Mouse (Mus musculus) MEL (cell line): ENCODE measurements around the gene Defb7. TPM values are rescaled to one million over a fixed set of nuclear protein-coding genes. Genes with fewer than 3 reads are reported as not detected.

ENCODE experiments used
- DNase-seq: peaks from one replicate; pipeline ENCODE4 v3.0.0; 2011; ENCODE audit warnings: low read depth, low spot score
- H3K27ac ChIP-seq: 2 replicates; pipeline ENCODE4 v1.5.1; 2012; ENCODE audit warnings: low read depth, mild to moderate bottlenecking, control low read depth, low read length, moderate library complexity; ENCODE audit not compliant: control insufficient read depth
- H3K27me3 ChIP-seq, 2 experiments: fragments of 150-350 bp in 1 of 2; sonication (generic) in 1 of 2; 2 replicates each; pipeline ENCODE4 v1.6.1; 2012; ENCODE audit warnings: low read length in 2 of 2, mild to moderate bottlenecking in 2 of 2, improper control_type of control experiment in 1 of 2, moderate library complexity in 1 of 2; ENCODE audit not compliant: insufficient read depth in 2 of 2, control insufficient read depth in 1 of 2
- H3K36me3 ChIP-seq, 2 experiments: 2 replicates each; pipeline ENCODE4 v1.6.1; 2012 to 2014; ENCODE audit warnings: low read length in 2 of 2, improper control_type of control experiment in 1 of 2, inconsistent platforms in 1 of 2, mild to moderate bottlenecking in 1 of 2; ENCODE audit not compliant: insufficient read depth in 2 of 2, control insufficient read depth in 1 of 2
- H3K4me1 ChIP-seq, 2 experiments: fragments of 150-350 bp in 1 of 2; sonication (generic) in 1 of 2; 2 replicates each; pipeline ENCODE4 v1.6.1; 2012; ENCODE audit warnings: low read length in 2 of 2, improper control_type of control experiment in 1 of 2, mild to moderate bottlenecking in 1 of 2; ENCODE audit not compliant: insufficient read depth in 2 of 2, control insufficient read depth in 1 of 2
- H3K4me3 ChIP-seq, 2 experiments: fragments of 150-350 bp in 1 of 2; sonication (generic) in 1 of 2; 2 replicates each; pipeline ENCODE4 v1.5.1; 2012; ENCODE audit warnings: low read depth in 2 of 2, low read length in 2 of 2, mild to moderate bottlenecking in 2 of 2, moderate library complexity in 2 of 2, control low read depth in 1 of 2, improper control_type of control experiment in 1 of 2; ENCODE audit not compliant: control insufficient read depth in 1 of 2, insufficient read depth in 1 of 2
- H3K79me2 ChIP-seq: 2 replicates; pipeline ENCODE4 v1.6.1; 2012; ENCODE audit warnings: mild to moderate bottlenecking, low read length, moderate library complexity; ENCODE audit not compliant: control insufficient read depth, poor library complexity, insufficient read depth
- H3K9ac ChIP-seq: 2 replicates; pipeline ENCODE4 v1.6.1; 2012; ENCODE audit warnings: low read depth, mild to moderate bottlenecking, control low read depth, low read length, moderate library complexity; ENCODE audit not compliant: control insufficient read depth, poor library complexity, severe bottlenecking
- H3K9me3 ChIP-seq: fragments of 150-350 bp; sonication (generic); replicated peaks from 2 replicates; pipeline ENCODE4 v1.6.1; 2012; ENCODE audit warnings: mild to moderate bottlenecking, low read length, improper control_type of control experiment, moderate library complexity; ENCODE audit not compliant: insufficient read depth
- CHD2 ChIP-seq: IDR thresholded peaks from 2 replicates; pipeline ENCODE4 v1.6.1; 2011; ENCODE audit warnings: low read length, improper control_type of control experiment
- CTCF ChIP-seq, 3 experiments: IDR thresholded peaks in 2 of 3; conservative IDR thresholded peaks in 1 of 3; 2 replicates each; pipeline ENCODE4 v1.5.1; 2011 to 2012; ENCODE audit warnings: low read length in 3 of 3, low read depth in 2 of 3, mild to moderate bottlenecking in 2 of 3, improper control_type of control experiment in 1 of 3, inconsistent platforms in 1 of 3, mixed read lengths in 1 of 3, moderate library complexity in 1 of 3; ENCODE audit not compliant: control insufficient read depth in 1 of 3, insufficient read depth in 1 of 3, poor library complexity in 1 of 3, severe bottlenecking in 1 of 3
- E2F4 ChIP-seq: IDR thresholded peaks from 2 replicates; pipeline ENCODE4 v1.6.1; 2011; ENCODE audit warnings: low read depth, low read length, improper control_type of control experiment, borderline replicate concordance
- GATA1 ChIP-seq: IDR thresholded peaks from 2 replicates; pipeline ENCODE4 v1.6.1; 2011; ENCODE audit warnings: low read depth, low read length, improper control_type of control experiment
- HCFC1 ChIP-seq: IDR thresholded peaks from 2 replicates; pipeline ENCODE4 v1.6.1; 2012; ENCODE audit warnings: low read depth, mild to moderate bottlenecking, inconsistent platforms, low read length, improper control_type of control experiment, moderate library complexity
- JUND ChIP-seq: IDR thresholded peaks from 2 replicates; pipeline ENCODE4 v1.6.1; 2011; ENCODE audit warnings: low read depth, mild to moderate bottlenecking, improper control_type of control experiment, low read length
- MAFK ChIP-seq: IDR thresholded peaks from 2 replicates; pipeline ENCODE4 v1.6.1; 2011; ENCODE audit warnings: low read depth, mild to moderate bottlenecking, low read length, improper control_type of control experiment, borderline replicate concordance
- MEF2A ChIP-seq: IDR thresholded peaks from 2 replicates; pipeline ENCODE4 v1.6.1; 2014; ENCODE audit warnings: low read depth, mild to moderate bottlenecking, inconsistent platforms, low read length, improper control_type of control experiment; ENCODE audit not compliant: poor library complexity, insufficient replicate concordance, severe bottlenecking; ENCODE audit errors: extremely low read depth
- MYC ChIP-seq: IDR thresholded peaks from 2 replicates; pipeline ENCODE4 v1.6.1; 2011; ENCODE audit warnings: low read depth, mild to moderate bottlenecking, low read length, improper control_type of control experiment, moderate library complexity
- POLR2A ChIP-seq, 2 experiments: IDR thresholded peaks; 2 replicates each; pipeline ENCODE4 v1.6.1; 2011 to 2012; ENCODE audit warnings: low read length in 2 of 2, mild to moderate bottlenecking in 2 of 2, control low read depth in 1 of 2, improper control_type of control experiment in 1 of 2, low read depth in 1 of 2, moderate library complexity in 1 of 2; ENCODE audit not compliant: control insufficient read depth in 1 of 2, insufficient read depth in 1 of 2, poor library complexity in 1 of 2
- RAD21 ChIP-seq: IDR thresholded peaks from 2 replicates; pipeline ENCODE4 v1.6.1; 2011; ENCODE audit warnings: mild to moderate bottlenecking, low read depth, low read length, improper control_type of control experiment
- TBP ChIP-seq: IDR thresholded peaks from 2 replicates; pipeline ENCODE4 v1.8.0; 2011; ENCODE audit warnings: low read depth, low read length, improper control_type of control experiment
- USF1 ChIP-seq: IDR thresholded peaks from 2 replicates; pipeline ENCODE4 v1.6.1; 2014; ENCODE audit warnings: low read depth, mild to moderate bottlenecking, inconsistent platforms, low read length, improper control_type of control experiment, moderate library complexity
- ZNF384 ChIP-seq: IDR thresholded peaks from 2 replicates; pipeline ENCODE4 v1.6.1; 2012; ENCODE audit warnings: low read depth, mild to moderate bottlenecking, inconsistent platforms, low read length, improper control_type of control experiment
- polyA plus RNA-seq, 2 experiments: library from polyadenylated mRNA; stranded (reverse) in 1 of 2; unstranded in 1 of 2; fragments of >175 nt in 1 of 2; fragments of >200 nt in 1 of 2; gene quantifications; 2 replicates each; pipeline versions ENCODE4 v1.2.1 to v1.2.4; 2012; ENCODE audit warnings: low replicate concordance in 2 of 2, low read depth in 1 of 2; ENCODE audit not compliant: insufficient read length in 2 of 2, insufficient read depth in 1 of 2, missing spikeins in 1 of 2
- total RNA-seq: library from RNA; depleted of rRNA; stranded (reverse); fragments of 300-350 nt; gene quantifications from 2 replicates; pipeline ENCODE4 v1.2.3, GENCODE M21; 2012; rRNA removed

Defb7 gene
- total and polyA plus RNA-seq, 3 experiments = not detected

- no peak overlapping the region for H3K27ac ChIP-seq
- no peaks in the 10 kb centered on the region for H3K27me3 ChIP-seq
- no peaks in the 10 kb centered on the region for H3K79me2 ChIP-seq
- TF ChIP-seq E2F4 = no peak
- no peak for TF ChIP-seq CTCF (IDR thresholded peaks at IDR 0.05 in 2 of 3, conservative IDR thresholded peaks at IDR 0.05 in 1 of 3; ENCODE audit: control insufficient read depth in 1 of 3, insufficient read depth in 1 of 3, low read depth in 2 of 3, low read length in 3 of 3, poor library complexity in 1 of 3, severe bottlenecking in 1 of 3)
- TF ChIP-seq GATA1 = no peak
- TF ChIP-seq CHD2 = no peak
- no peak for TF ChIP-seq MAFK
- no peak for TF ChIP-seq MYC
- H3K4me3 ChIP-seq = no peak overlapping the region
- H3K4me1 ChIP-seq = no peaks in the 10 kb centered on the region
- no peak overlapping the region for H3K9ac ChIP-seq
- H3K9me3 ChIP-seq = no peaks in the 10 kb centered on the region
- no peak for DNase-seq
- H3K36me3 ChIP-seq = no peaks in the 10 kb centered on the region
Observed at GRCm38 (mm10) chr8:19500524-19500923, 5.6 kb downstream of the Defb7 start.

- Histone ChIP-seq H3K27me3 (no peaks in the 10 kb centered on the region), H3K4me3 (no peak overlapping the region), H3K36me3 (no peaks in the 10 kb centered on the region), H3K27ac (no peak overlapping the region), H3K79me2 (no peaks in the 10 kb centered on the region), H3K9ac (no peak overlapping the region), H3K4me1 (no peaks in the 10 kb centered on the region), H3K9me3 (no peaks in the 10 kb centered on the region)
- TF ChIP-seq HCFC1 (no peak), USF1 (no peak), RAD21 (no peak), CHD2 (no peak)
- no peak for DNase-seq
Observed at GRCm38 (mm10) chr8:19535195-19535829, 40.4 kb downstream of the Defb7 start.

DNA sequence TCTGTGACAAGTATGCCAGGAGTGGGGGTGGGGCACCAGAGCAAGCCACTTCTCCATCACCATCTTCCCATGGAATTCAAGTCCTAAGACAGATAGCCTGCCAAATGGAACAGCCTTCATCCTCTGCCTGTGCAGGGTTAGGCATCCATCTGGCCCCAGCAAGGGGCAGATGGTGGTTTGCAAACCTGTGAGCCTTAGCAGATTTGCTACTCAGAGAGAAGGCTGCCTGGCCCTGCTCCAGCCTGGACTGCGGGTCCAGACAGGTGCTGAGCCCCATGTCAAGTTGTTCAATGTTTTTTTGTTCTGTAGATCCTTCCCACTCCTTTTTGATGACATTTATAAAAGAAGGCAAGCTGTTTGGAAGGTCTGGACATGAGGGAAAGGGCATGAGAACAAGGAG, 45.5 kb downstream of the Defb7 start:
- no peaks in the 10 kb centered on the region for H3K9me3 ChIP-seq
- H3K9ac ChIP-seq = no peak overlapping the region
- no peak overlapping the region for H3K4me3 ChIP-seq
- no peak overlapping the region for H3K27ac ChIP-seq
- H3K79me2 ChIP-seq = no peaks in the 10 kb centered on the region
- no peaks in the 10 kb centered on the region for H3K27me3 ChIP-seq
- DNase-seq = no peak
- no peaks in the 10 kb centered on the region for H3K4me1 ChIP-seq
- no peaks in the 10 kb centered on the region for H3K36me3 ChIP-seq
- TF ChIP-seq MYC (no peak), MEF2A (no peak), TBP (no peak), ZNF384 (no peak), JUND (no peak), POLR2A (IDR thresholded peaks at IDR 0.05; ENCODE audit: control insufficient read depth in 1 of 2, insufficient read depth in 1 of 2, low read depth in 1 of 2, low read length in 2 of 2, poor library complexity in 1 of 2) (no peak), GATA1 (no peak), USF1 (no peak), E2F4 (no peak)

Other genes with a start within 250 kb of the Defb7 start
- gene Defb5, start 247.5 kb upstream of the Defb7 start, total RNA-seq = not detected in 2 replicates
- gene Defb5, start 247.5 kb upstream of the Defb7 start, polyA plus RNA-seq = not detected
- not detected in 2 replicates for gene Defb3, start 201.7 kb upstream of the Defb7 start, total RNA-seq
- gene Defb3, start 201.7 kb upstream of the Defb7 start, polyA plus RNA-seq = not detected
- not detected in 2 replicates for gene Defb8, start 47.5 kb upstream of the Defb7 start, total RNA-seq
- not detected for gene Defb8, start 47.5 kb upstream of the Defb7 start, polyA plus RNA-seq
- gene 4930467E23Rik, start 234.5 kb downstream of the Defb7 start, total RNA-seq = not detected in 2 replicates
- gene 4930467E23Rik, start 234.5 kb downstream of the Defb7 start, polyA plus RNA-seq = not detected